Mouse (Mus musculus): Measurements from ENCODE around the gene Glyr1. TPM values are rescaled to one million over a fixed set of nuclear protein-coding genes. Genes with fewer than 3 reads are reported as not detected.

Glyr1 gene
- polyA plus RNA-seq, 1 experiment from 2014 or later = 216 TPM

GRCm38 (mm10) chr16:4969055-4969843, 80.4 kb downstream of the Glyr1 start:
- Histone ChIP-seq H3K9ac (no peak overlapping the region), H3K4me3 (no peak overlapping the region), H3K27me3 (no peaks in the 10 kb centered on the region), H3K36me3 (0 out of 2 replicates have a peak, but pooled peaks cover 3% of the 10 kb centered on the region), H3K27ac (no peak overlapping the region), H3K9me3 (replicated peaks) (no peaks in the 10 kb centered on the region), H3K4me2 (replicated peaks) (no peak overlapping the region), H3K4me1 (peaks cover 6% of the 10 kb centered on the region)
- no peak for ATAC-seq (ENCODE audit: low FRiP score)
- 88% methylated on average over 5 of the region's 5 CpGs for WGBS

GRCm38 (mm10) chr16:4968426-4968825, 81.2 kb downstream of the Glyr1 start:
- no peak overlapping the region for H3K27ac ChIP-seq
- H3K4me2 ChIP-seq (replicated peaks) = no peak overlapping the region
- H3K9ac ChIP-seq = no peak overlapping the region
- H3K4me3 ChIP-seq = no peak overlapping the region
- no peak for ATAC-seq (ENCODE audit: low FRiP score)
- WGBS = 85% methylated on average over 3 of the region's 3 CpGs
- peaks cover 7% of the 10 kb centered on the region for H3K4me1 ChIP-seq
- H3K36me3 ChIP-seq = 0 out of 2 replicates have a peak, but pooled peaks cover 3% of the 10 kb centered on the region
- no peaks in the 10 kb centered on the region for H3K27me3 ChIP-seq
- H3K9me3 ChIP-seq (replicated peaks) = no peaks in the 10 kb centered on the region

- peak overlapping the region; percentile 86 for H3K4me2 ChIP-seq (replicated peaks)
- H3K4me3 ChIP-seq = 0 out of 2 replicates have a peak overlapping the region, but pooled peaks have one; percentile 95
- peaks cover 21% of the 10 kb centered on the region for H3K4me1 ChIP-seq
- H3K27me3 ChIP-seq = no peaks in the 10 kb centered on the region
- no peak overlapping the region for H3K27ac ChIP-seq
- H3K9ac ChIP-seq = no peak overlapping the region
- ATAC-seq (ENCODE audit: low FRiP score) = no peak
- WGBS = 87% methylated on average over 8 of the region's 8 CpGs
- H3K36me3 ChIP-seq = peaks cover 6% of the 10 kb centered on the region; the same call in 1 of the 2 replicates
- H3K9me3 ChIP-seq (replicated peaks) = no peaks in the 10 kb centered on the region
Measured at GRCm38 (mm10) chr16:4965392-4966129, 84.1 kb downstream of the Glyr1 start.

- H3K36me3 ChIP-seq = peaks cover 12% of the 10 kb centered on the region; the same call in 1 of the 2 replicates
- H3K4me2 ChIP-seq (replicated peaks) = peak overlapping the region; percentile 86
- no peaks in the 10 kb centered on the region for H3K9me3 ChIP-seq (replicated peaks)
- peak overlapping the region; percentile 95 for H3K4me3 ChIP-seq
- H3K4me1 ChIP-seq = peaks cover 21% of the 10 kb centered on the region
- WGBS = 27% methylated on average over 13 of the region's 13 CpGs
- peak overlapping the region; percentile 85 for H3K27ac ChIP-seq
- H3K9ac ChIP-seq = peak overlapping the region; percentile 87
- H3K27me3 ChIP-seq = no peaks in the 10 kb centered on the region
- no peak; the same call in 1 of the 2 replicates for ATAC-seq (ENCODE audit: low FRiP score)
Measured at GRCm38 (mm10) chr16:4964731-4965391, 84.8 kb downstream of the Glyr1 start.

Other genes starting within 250 kb of the Glyr1 start
- gene 4930562C15Rik, start 214.4 kb downstream of the Glyr1 start, polyA plus RNA-seq (2016; fragmentation: Nextera tagmentation; extraction: Ambion mirVana) = 0.53 and 0.63 TPM in 2 replicates
- gene Ubald1, start 169.5 kb downstream of the Glyr1 start, polyA plus RNA-seq (2016; fragmentation: Nextera tagmentation; extraction: Ambion mirVana) = 38.8 and 40.6 TPM in 2 replicates
- 91.1 and 94.0 TPM in 2 replicates for gene Mgrn1, start 163.6 kb downstream of the Glyr1 start, polyA plus RNA-seq (2016; fragmentation: Nextera tagmentation; extraction: Ambion mirVana)
- 121 and 134 TPM in 2 replicates for gene Nudt16l1, start 111.1 kb downstream of the Glyr1 start, polyA plus RNA-seq (2016; fragmentation: Nextera tagmentation; extraction: Ambion mirVana)
- gene Anks3, start 85.7 kb downstream of the Glyr1 start, polyA plus RNA-seq (2016; fragmentation: Nextera tagmentation; extraction: Ambion mirVana) = 66.7 and 68.0 TPM in 2 replicates
- not detected in 2 replicates for gene Sept12, start 52.0 kb downstream of the Glyr1 start, polyA plus RNA-seq (2016; fragmentation: Nextera tagmentation; extraction: Ambion mirVana)
- gene Smim22, start 42.6 kb downstream of the Glyr1 start, polyA plus RNA-seq (2016; fragmentation: Nextera tagmentation; extraction: Ambion mirVana) = 3.1 and 5.0 TPM in 2 replicates
- gene Rogdi, start 36.3 kb downstream of the Glyr1 start, polyA plus RNA-seq (2016; fragmentation: Nextera tagmentation; extraction: Ambion mirVana) = 98.6 and 101 TPM in 2 replicates
- gene Ubn1, start 194 bp upstream of the Glyr1 start, polyA plus RNA-seq (2016; fragmentation: Nextera tagmentation; extraction: Ambion mirVana) = 25.0 and 25.4 TPM in 2 replicates
- gene Ppl, start 82.6 kb upstream of the Glyr1 start, polyA plus RNA-seq (2016; fragmentation: Nextera tagmentation; extraction: Ambion mirVana) = 1.3 and 1.7 TPM in 2 replicates
- 1.1 and 1.4 TPM in 2 replicates for gene Sec14l5, start 97.2 kb upstream of the Glyr1 start, polyA plus RNA-seq (2016; fragmentation: Nextera tagmentation; extraction: Ambion mirVana)
- gene Nagpa, start 154.1 kb upstream of the Glyr1 start, polyA plus RNA-seq (2016; fragmentation: Nextera tagmentation; extraction: Ambion mirVana) = 12.9 and 14.1 TPM in 2 replicates
- gene AU021092, start 172.4 kb upstream of the Glyr1 start, polyA plus RNA-seq (2016; fragmentation: Nextera tagmentation; extraction: Ambion mirVana) = 5.8 and 6.3 TPM in 2 replicates
- 29.9 and 32.7 TPM in 2 replicates for gene Alg1, start 183.8 kb upstream of the Glyr1 start, polyA plus RNA-seq (2016; fragmentation: Nextera tagmentation; extraction: Ambion mirVana)
- gene Eef2kmt, start 206.1 kb upstream of the Glyr1 start, polyA plus RNA-seq (2016; fragmentation: Nextera tagmentation; extraction: Ambion mirVana) = 9.5 and 11.6 TPM in 2 replicates